Mouse (Mus musculus): ENCODE data around the gene Nudt19. TPM values are rescaled to one million over a fixed set of nuclear protein-coding genes. Genes with fewer than 3 reads are reported as not detected.
"Not testable (repeated sequence)": the region's sequence is repeated elsewhere in the genome, so short reads cannot be mapped to it uniquely, and the experiment has no call there.

Nudt19 gene
- polyA plus RNA-seq, 1 experiment from 2014 or later, result 128 TPM

DNA sequence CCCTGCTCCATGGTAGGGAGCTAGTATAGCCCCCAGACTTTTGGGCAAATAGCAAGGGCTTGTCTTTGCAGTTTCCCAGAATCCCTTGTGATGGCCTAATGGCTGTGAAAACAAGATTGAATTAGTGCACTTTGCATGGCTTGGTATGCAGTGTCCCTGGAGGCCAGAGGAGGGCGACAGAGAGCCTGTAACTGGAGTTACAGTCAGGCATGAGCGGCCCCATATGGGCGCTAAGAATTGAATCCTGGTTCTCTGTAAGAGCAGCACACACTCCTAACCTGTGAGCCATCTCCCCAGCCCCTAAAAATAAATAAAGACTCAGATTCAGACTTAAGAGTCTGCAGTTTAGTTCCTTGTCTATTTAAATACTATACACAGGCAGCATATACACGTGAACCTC lies 23.7 kb upstream of the Nudt19 start:
- Histone ChIP-seq H3K4me3 (ENCODE audit: low read length) (no peak overlapping the region), H3K9ac (ENCODE audit: low read depth, low read length) (no peak overlapping the region), H3K4me1 (ENCODE audit: control insufficient read depth, insufficient read depth, low read length) (peaks cover 2% of the 10 kb centered on the region; the same call in 1 of the 2 replicates), H3K9me3 (ENCODE audit: control insufficient read depth, low read length) (no peaks in the 10 kb centered on the region), H3K4me2 (ENCODE audit: low read depth, low read length) (no peak overlapping the region), H3K36me3 (ENCODE audit: control insufficient read depth, insufficient read depth, low read length) (no peaks in the 10 kb centered on the region), H3K27ac (ENCODE audit: low read length) (no peak overlapping the region), H3K27me3 (replicated peaks; ENCODE audit: control insufficient read depth, insufficient read depth, low read length) (peaks cover 23% of the 10 kb centered on the region)
- no peak for ATAC-seq
- 30% methylated on average over 4 of the region's 4 CpGs for WGBS

GRCm38 (mm10) chr7:35570883-35571282 lies 14.8 kb upstream of the Nudt19 start:
- not testable (repeated sequence) for H3K4me1 ChIP-seq (ENCODE audit: control insufficient read depth, insufficient read depth, low read length); H3K4me3 ChIP-seq (ENCODE audit: low read length); H3K4me2 ChIP-seq (ENCODE audit: low read depth, low read length); ATAC-seq; H3K36me3 ChIP-seq (ENCODE audit: control insufficient read depth, insufficient read depth, low read length); H3K27me3 ChIP-seq (replicated peaks; ENCODE audit: control insufficient read depth, insufficient read depth, low read length); H3K9ac ChIP-seq (ENCODE audit: low read depth, low read length); H3K9me3 ChIP-seq (ENCODE audit: control insufficient read depth, low read length); H3K27ac ChIP-seq (ENCODE audit: low read length)
- 25% methylated on average over 6 of the region's 6 CpGs for WGBS

DNA sequence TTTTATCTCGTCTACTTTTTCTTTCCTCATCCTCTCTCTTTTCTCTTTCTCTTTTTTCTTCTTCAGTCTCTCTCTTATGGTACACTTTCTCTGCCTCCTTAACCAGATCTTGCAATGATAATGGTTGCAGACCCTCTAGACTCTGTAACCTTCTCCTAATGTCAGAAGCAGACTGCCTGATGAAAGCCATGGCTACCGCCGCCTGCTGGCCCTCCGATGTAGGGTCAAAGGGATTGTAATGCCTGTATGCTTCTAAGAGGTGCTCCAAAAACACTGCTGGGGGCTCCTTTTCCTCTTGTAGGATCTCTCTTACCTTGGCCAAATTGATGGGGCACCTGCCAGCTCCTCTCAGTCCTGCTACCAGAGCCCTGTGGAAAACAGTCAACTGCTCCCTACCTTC lies 13.6 kb upstream of the Nudt19 start:
- H3K36me3 ChIP-seq (ENCODE audit: control insufficient read depth, insufficient read depth, low read length); H3K27me3 ChIP-seq (replicated peaks; ENCODE audit: control insufficient read depth, insufficient read depth, low read length); H3K27ac ChIP-seq (ENCODE audit: low read length); H3K9me3 ChIP-seq (ENCODE audit: control insufficient read depth, low read length); H3K4me3 ChIP-seq (ENCODE audit: low read length); ATAC-seq; H3K4me1 ChIP-seq (ENCODE audit: control insufficient read depth, insufficient read depth, low read length); H3K4me2 ChIP-seq (ENCODE audit: low read depth, low read length); H3K9ac ChIP-seq (ENCODE audit: low read depth, low read length): not testable (repeated sequence)
- WGBS, result 89% methylated on average over 4 of the region's 4 CpGs

GRCm38 (mm10) chr7:35565965-35566364 lies 9.9 kb upstream of the Nudt19 start:
- not testable (repeated sequence) for H3K27ac ChIP-seq (ENCODE audit: low read length)

GRCm38 (mm10) chr7:35564872-35565271 lies 8.8 kb upstream of the Nudt19 start:
- not testable (repeated sequence) for H3K36me3 ChIP-seq (ENCODE audit: control insufficient read depth, insufficient read depth, low read length); H3K27ac ChIP-seq (ENCODE audit: low read length); H3K4me3 ChIP-seq (ENCODE audit: low read length); H3K27me3 ChIP-seq (replicated peaks; ENCODE audit: control insufficient read depth, insufficient read depth, low read length); H3K4me1 ChIP-seq (ENCODE audit: control insufficient read depth, insufficient read depth, low read length); H3K9ac ChIP-seq (ENCODE audit: low read depth, low read length); H3K4me2 ChIP-seq (ENCODE audit: low read depth, low read length); ATAC-seq; H3K9me3 ChIP-seq (ENCODE audit: control insufficient read depth, low read length)
- 76% methylated on average over 10 of the region's 10 CpGs for WGBS

More at GRCm38 (mm10) chr7:35565965-35566364, 9.9 kb upstream of the Nudt19 start:
- not testable (repeated sequence) for H3K36me3 ChIP-seq (ENCODE audit: control insufficient read depth, insufficient read depth, low read length); H3K27me3 ChIP-seq (replicated peaks; ENCODE audit: control insufficient read depth, insufficient read depth, low read length); H3K4me2 ChIP-seq (ENCODE audit: low read depth, low read length); H3K9ac ChIP-seq (ENCODE audit: low read depth, low read length); ATAC-seq; H3K9me3 ChIP-seq (ENCODE audit: control insufficient read depth, low read length); H3K4me1 ChIP-seq (ENCODE audit: control insufficient read depth, insufficient read depth, low read length); H3K4me3 ChIP-seq (ENCODE audit: low read length)
- WGBS, result 77% methylated on average over 13 of the region's 13 CpGs

GRCm38 (mm10) chr7:35564067-35564865 lies 8.2 kb upstream of the Nudt19 start:
- no peak for ATAC-seq
- no peak overlapping the region for H3K4me2 ChIP-seq (ENCODE audit: low read depth, low read length)

DNA sequence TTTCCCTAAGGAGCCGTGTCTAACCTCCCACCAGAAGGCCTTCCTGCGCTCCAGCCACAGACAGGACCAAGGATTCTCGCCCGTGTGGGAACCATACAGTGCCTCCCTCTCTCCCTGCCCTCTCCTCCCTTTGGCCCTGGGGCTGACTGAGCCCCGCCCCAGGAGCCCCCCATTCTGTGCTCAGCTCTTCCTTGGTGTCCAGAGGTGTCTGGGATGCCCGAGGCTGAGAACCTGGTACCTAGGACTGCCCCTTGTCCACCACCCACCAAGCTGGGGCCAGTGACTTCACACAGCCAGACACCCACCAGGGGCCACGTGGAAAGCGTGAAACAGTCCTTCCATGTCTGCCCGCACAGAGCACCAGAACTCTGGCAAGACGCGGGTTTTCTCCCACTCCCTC lies 7.0 kb upstream of the Nudt19 start:
- no peak overlapping the region for H3K4me3 ChIP-seq (ENCODE audit: low read length)
- H3K27ac ChIP-seq (ENCODE audit: low read length), result no peak overlapping the region
- H3K4me1 ChIP-seq (ENCODE audit: control insufficient read depth, insufficient read depth, low read length), result peaks cover 2% of the 10 kb centered on the region; the same call in 1 of the 2 replicates
- WGBS, result 60% methylated on average over 11 of the region's 11 CpGs
- H3K36me3 ChIP-seq (ENCODE audit: control insufficient read depth, insufficient read depth, low read length), result no peaks in the 10 kb centered on the region
- no peak overlapping the region for H3K4me2 ChIP-seq (ENCODE audit: low read depth, low read length)
- H3K9me3 ChIP-seq (ENCODE audit: control insufficient read depth, low read length), result no peaks in the 10 kb centered on the region
- 0 out of 2 replicates have a peak, but pooled peaks have one; percentile 16 for ATAC-seq
- no peak overlapping the region for H3K9ac ChIP-seq (ENCODE audit: low read depth, low read length)
- H3K27me3 ChIP-seq (replicated peaks; ENCODE audit: control insufficient read depth, insufficient read depth, low read length), result no peaks in the 10 kb centered on the region

More at GRCm38 (mm10) chr7:35564067-35564865, 8.2 kb upstream of the Nudt19 start:
- no peak overlapping the region for H3K4me3 ChIP-seq (ENCODE audit: low read length)
- no peaks in the 10 kb centered on the region for H3K4me1 ChIP-seq (ENCODE audit: control insufficient read depth, insufficient read depth, low read length)
- H3K36me3 ChIP-seq (ENCODE audit: control insufficient read depth, insufficient read depth, low read length), result no peaks in the 10 kb centered on the region
- no peak overlapping the region for H3K27ac ChIP-seq (ENCODE audit: low read length)
- no peak overlapping the region for H3K9ac ChIP-seq (ENCODE audit: low read depth, low read length)
- H3K27me3 ChIP-seq (replicated peaks; ENCODE audit: control insufficient read depth, insufficient read depth, low read length), result no peaks in the 10 kb centered on the region
- no peaks in the 10 kb centered on the region for H3K9me3 ChIP-seq (ENCODE audit: control insufficient read depth, low read length)
- 84% methylated on average over 2 of the region's 2 CpGs for WGBS

DNA sequence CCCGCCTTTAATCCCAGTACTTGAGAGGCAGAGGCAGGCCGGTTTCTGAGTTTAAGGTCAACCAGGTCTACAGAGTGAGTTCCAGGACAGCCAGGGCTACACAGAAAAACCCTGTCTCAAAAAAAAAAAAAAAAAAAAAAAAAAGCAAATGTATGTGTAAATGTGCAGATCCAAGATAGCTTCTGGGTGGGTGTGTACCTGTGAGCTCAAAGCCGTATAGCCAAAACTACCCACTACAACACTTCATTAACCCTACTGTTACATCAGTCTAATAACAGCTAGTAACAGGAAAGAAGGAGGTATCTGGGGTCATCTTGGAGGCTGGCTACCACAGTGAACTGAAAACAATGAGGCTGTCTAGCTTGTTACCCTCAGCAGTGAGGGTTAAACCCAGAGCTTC lies 3.7 kb upstream of the Nudt19 start:
- Histone ChIP-seq H3K36me3 (ENCODE audit: control insufficient read depth, insufficient read depth, low read length) (no peaks in the 10 kb centered on the region), H3K9ac (ENCODE audit: low read depth, low read length) (no peak overlapping the region), H3K9me3 (ENCODE audit: control insufficient read depth, low read length) (no peaks in the 10 kb centered on the region), H3K4me3 (ENCODE audit: low read length) (no peak overlapping the region), H3K4me2 (ENCODE audit: low read depth, low read length) (no peak overlapping the region), H3K27ac (ENCODE audit: low read length) (no peak overlapping the region), H3K4me1 (ENCODE audit: control insufficient read depth, insufficient read depth, low read length) (peaks cover 15% of the 10 kb centered on the region), H3K27me3 (replicated peaks; ENCODE audit: control insufficient read depth, insufficient read depth, low read length) (no peaks in the 10 kb centered on the region)
- ATAC-seq, result no peak
- WGBS, result 93% methylated on average over 3 of the region's 3 CpGs

- no peak for ATAC-seq
- H3K4me1 ChIP-seq (ENCODE audit: control insufficient read depth, insufficient read depth, low read length), result peaks cover 22% of the 10 kb centered on the region
- 50% methylated on average over 2 of the region's 2 CpGs for WGBS
Measured at GRCm38 (mm10) chr7:35558681-35559080, 2.6 kb upstream of the Nudt19 start.

GRCm38 (mm10) chr7:35557577-35557976 lies 1.5 kb upstream of the Nudt19 start:
- Histone ChIP-seq H3K27me3 (replicated peaks; ENCODE audit: control insufficient read depth, insufficient read depth, low read length) (no peaks in the 10 kb centered on the region), H3K9me3 (ENCODE audit: control insufficient read depth, low read length) (no peaks in the 10 kb centered on the region), H3K9ac (ENCODE audit: low read depth, low read length) (no peak overlapping the region), H3K4me3 (ENCODE audit: low read length) (no peak overlapping the region), H3K4me2 (ENCODE audit: low read depth, low read length) (no peak overlapping the region), H3K36me3 (ENCODE audit: control insufficient read depth, insufficient read depth, low read length) (no peaks in the 10 kb centered on the region), H3K27ac (ENCODE audit: low read length) (peak overlapping the region; percentile 100), H3K4me1 (ENCODE audit: control insufficient read depth, insufficient read depth, low read length) (peaks cover 22% of the 10 kb centered on the region)
- peak; percentile 17 for ATAC-seq
- 55% methylated on average over 3 of the region's 3 CpGs for WGBS

More at GRCm38 (mm10) chr7:35558681-35559080, 2.6 kb upstream of the Nudt19 start:
- H3K27ac ChIP-seq (ENCODE audit: low read length), result no peak overlapping the region
- H3K9me3 ChIP-seq (ENCODE audit: control insufficient read depth, low read length), result no peaks in the 10 kb centered on the region
- no peak overlapping the region for H3K4me3 ChIP-seq (ENCODE audit: low read length)
- H3K36me3 ChIP-seq (ENCODE audit: control insufficient read depth, insufficient read depth, low read length), result no peaks in the 10 kb centered on the region
- no peak overlapping the region for H3K9ac ChIP-seq (ENCODE audit: low read depth, low read length)
- H3K27me3 ChIP-seq (replicated peaks; ENCODE audit: control insufficient read depth, insufficient read depth, low read length), result no peaks in the 10 kb centered on the region
- no peak overlapping the region for H3K4me2 ChIP-seq (ENCODE audit: low read depth, low read length)

All from intestine, embryonic 16.5 days (tissue).